Mouse (Mus musculus) bone marrow macrophage, adult 2 months (primary cell): ENCODE results near the gene Pde3a.

ENCODE experiments used
- CTCF ChIP-seq: IDR thresholded peaks from 2 replicates; pipeline ENCODE4 v1.5.1; 2012; ENCODE audit warnings: low read depth, mild to moderate bottlenecking, low read length, moderate library complexity
- POLR2A ChIP-seq: IDR thresholded peaks from 2 replicates; pipeline ENCODE4 v1.6.1; 2012; ENCODE audit warnings: mild to moderate bottlenecking, low read depth, low read length, borderline replicate concordance

DNA sequence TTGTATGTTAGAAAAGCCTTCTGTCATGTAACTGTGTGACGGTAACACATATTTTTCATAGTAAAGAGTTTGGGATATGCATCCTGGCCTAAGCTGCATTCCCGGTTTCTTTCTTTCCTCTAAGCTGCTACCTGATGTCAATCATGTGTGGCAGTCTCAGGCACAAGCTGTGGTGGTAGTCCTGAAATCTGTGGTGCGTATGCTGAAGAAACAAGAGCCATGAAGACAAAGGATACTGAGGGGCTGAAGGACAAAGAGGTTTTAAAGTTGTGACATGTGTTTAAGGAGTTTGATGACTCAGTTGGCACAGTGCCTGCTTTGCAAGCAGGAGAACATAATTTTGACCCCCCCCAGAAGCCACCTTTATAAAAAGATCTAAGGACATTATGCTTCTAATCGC is 186.1 kb downstream of the Pde3a start:
- no peak for TF ChIP-seq POLR2A
- TF ChIP-seq CTCF: no peak
